9 mouse cellular contexts compared by ENCODE assay signal in the genomic region with DNA sequence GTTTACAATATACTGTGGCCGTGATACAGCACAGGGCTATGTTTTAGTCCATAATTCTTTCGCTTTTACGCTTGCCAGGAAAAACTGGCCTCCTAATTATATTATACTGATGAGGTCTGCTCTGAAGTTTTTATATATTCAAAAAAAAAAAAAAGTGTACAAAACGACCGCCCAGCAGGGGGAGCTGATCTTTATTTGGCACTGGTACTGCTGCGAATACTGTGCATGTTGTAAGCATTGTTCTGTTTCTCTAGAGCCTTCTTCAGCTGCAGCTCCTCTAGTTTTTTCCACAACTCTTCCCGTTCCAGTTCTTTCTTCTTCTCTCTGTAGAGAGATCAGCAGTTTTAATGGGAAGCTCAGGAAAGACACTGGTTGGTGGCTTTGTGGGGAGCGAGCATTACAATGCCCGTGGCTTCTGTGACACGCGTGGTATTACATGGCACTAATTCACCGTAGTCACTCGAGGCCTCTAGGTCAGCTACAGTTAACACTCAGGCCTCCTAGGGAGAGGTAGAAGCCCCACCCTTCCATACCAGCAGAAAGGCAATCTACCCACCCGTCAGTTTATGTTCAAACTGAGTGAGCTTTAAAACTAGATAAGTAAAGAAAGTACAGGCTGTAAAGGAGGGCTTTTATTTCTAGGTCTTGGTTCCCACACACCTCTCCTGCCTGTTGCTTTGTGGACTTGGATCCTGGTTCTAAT. TPM values are rescaled to one million over a fixed set of nuclear protein-coding genes. Genes with fewer than 3 reads are reported as not detected.
A peak's percentile ranks its signal among the peaks of the same experiment; 100 is the strongest.
DNase-seq lines count a peak whose midpoint lies in the region; ATAC-seq and TF ChIP-seq lines count a peak whose summit lies in the region.
"Had no signal": no experiment of that assay in that cellular context is flagged by ENCODE, and none has a peak within 500 bp of the region (broad histone marks: within the 10 kb centered on the region; RNA-seq: fewer than 3 reads in every experiment).

No protein-coding gene starts in this region.

- no peak overlapping the region for H3K9ac ChIP-seq in kidney, postnatal 0 days (ENCODE audit: low read depth, low read length)
- no peak overlapping the region for H3K9ac ChIP-seq in kidney, embryonic 16.5 days (replicated peaks; ENCODE audit: low read length)
- H3K9ac ChIP-seq in CH12.LX (ENCODE audit: insufficient read depth, low read depth), result no peak overlapping the region
- no peak overlapping the region for H3K9ac ChIP-seq in forebrain, embryonic 14.5 days (ENCODE audit: low read length)

- peaks cover 50% of the 10 kb centered on the region for H3K36me3 ChIP-seq in kidney, postnatal 0 days (ENCODE audit: insufficient read depth, low read length)
- peaks cover 30% of the 10 kb centered on the region for H3K36me3 ChIP-seq in kidney, embryonic 16.5 days (ENCODE audit: insufficient read depth, low read length)
- H3K36me3 ChIP-seq in CH12.LX (replicated peaks in 1 of 2; ENCODE audit: control insufficient read depth in 1 of 2, insufficient read depth in 1 of 2, low read length in 1 of 2), result peaks cover 67 to 84% of the 10 kb centered on the region in 2 experiments
- H3K36me3 ChIP-seq in forebrain, embryonic 14.5 days (ENCODE audit: control insufficient read depth, insufficient read depth, low read length), result peaks cover 84% of the 10 kb centered on the region

- H3K9me3 ChIP-seq in kidney, postnatal 0 days (replicated peaks; ENCODE audit: low read length), result no peaks in the 10 kb centered on the region
- no peaks in the 10 kb centered on the region for H3K9me3 ChIP-seq in kidney, embryonic 16.5 days (ENCODE audit: low read length)
- no peaks in the 10 kb centered on the region for H3K9me3 ChIP-seq in CH12.LX (replicated peaks; ENCODE audit: low read length)
- no peaks in the 10 kb centered on the region for H3K9me3 ChIP-seq in forebrain, embryonic 14.5 days (replicated peaks; ENCODE audit: control insufficient read depth, low read length)

- DNase-seq in kidney, postnatal 0 days (ENCODE audit: low spot score), result peak; percentile 84
- peak; percentile 36 for DNase-seq in CH12.LX (ENCODE audit: extremely low read depth)
- peak; percentile 36 to 55 for DNase-seq in adrenal gland, postnatal 36 days
- peak; percentile 84 for DNase-seq in forebrain, embryonic 14.5 days (ENCODE audit: low spot score)
- peak; percentile 54 to 86 for DNase-seq in kidney, postnatal 36 days

- peak; percentile 27 for TF ChIP-seq RAD21 in CH12.LX (IDR thresholded peaks at IDR 0.05; ENCODE audit: low read depth, low read length)

- no peak overlapping the region for H3K27ac ChIP-seq in kidney, postnatal 0 days
- no peak overlapping the region for H3K27ac ChIP-seq in kidney, embryonic 16.5 days (ENCODE audit: low read length)
- no peak overlapping the region for H3K27ac ChIP-seq in CH12.LX (ENCODE audit: insufficient read depth, low read depth)
- H3K27ac ChIP-seq in forebrain, embryonic 14.5 days (ENCODE audit: low read depth, low read length), result no peak overlapping the region; the same call in 1 of the 2 replicates
- H3K27ac ChIP-seq: macrophage had no signal

- no peak for ATAC-seq in kidney, postnatal 0 days (replicated peaks; ENCODE audit: low FRiP score, low read depth)
- no peak for ATAC-seq in kidney, embryonic 16.5 days (ENCODE audit: low FRiP score, low TSS enrichment)
- no peak for ATAC-seq in forebrain, embryonic 14.5 days
- ATAC-seq in megakaryocyte progenitor cell, adult 5-6 weeks (replicated peaks; ENCODE audit: poor library complexity), result 0 out of 2 replicates have a peak, but pooled peaks have one; percentile 40
- ATAC-seq in inflammation-experienced regulatory T-cells, adult 6 months, result no peak

- dilution Hi-C loops in CH12.LX (cut with MboI; ENCODE audit: extremely low pct_ligation_motif_present, extremely low pct_unique_long_range_greater_than_20kb, low sequenced_read_pairs), result no loop called here

- no peaks in the 10 kb centered on the region for H3K79me2 ChIP-seq in CH12.LX (replicated peaks; ENCODE audit: control insufficient read depth, extremely low read depth, insufficient read depth, poor library complexity, severe bottlenecking)

- peak; percentile 72 for TF ChIP-seq CTCF in kidney, postnatal 0 days (IDR thresholded peaks at IDR 0.05; ENCODE audit: low read depth)
- peak in 1 of 2 experiments; percentile 60; a peak in 2 of 4 replicates for TF ChIP-seq CTCF in CH12.LX (conservative IDR thresholded peaks at IDR 0.05 in 1 of 2, IDR thresholded peaks at IDR 0.05 in 1 of 2; ENCODE audit: low read depth in 2 of 2, low read length in 2 of 2)

- in situ Hi-C loops in CH12.LX (cut with MboI; ENCODE audit: low pct_ligation_motif_present, low pct_unique_long_range_greater_than_20kb, low sequenced_read_pairs), result no loop called here

- no peak for TF ChIP-seq POLR2A in CH12.LX (IDR thresholded peaks at IDR 0.05; ENCODE audit: low read depth, low read length)

- WGBS in kidney, postnatal 0 days, result 66% methylated on average over 14 of the region's 14 CpGs
- WGBS in kidney, embryonic 16.5 days, result 68% methylated on average over 14 of the region's 14 CpGs
- 62% methylated on average over 14 of the region's 14 CpGs for WGBS in forebrain, embryonic 14.5 days

- H3K4me1 ChIP-seq in kidney, postnatal 0 days (replicated peaks; ENCODE audit: insufficient read depth, low read length), result no peaks in the 10 kb centered on the region
- no peaks in the 10 kb centered on the region for H3K4me1 ChIP-seq in kidney, embryonic 16.5 days (ENCODE audit: insufficient read depth, low read length)
- H3K4me1 ChIP-seq in CH12.LX (ENCODE audit: control insufficient read depth in 1 of 2, insufficient read depth in 2 of 2), result peaks cover 2 to 17% of the 10 kb centered on the region in 2 experiments; a peak in 3 of 4 replicates
- no peaks in the 10 kb centered on the region for H3K4me1 ChIP-seq in forebrain, embryonic 14.5 days (ENCODE audit: control insufficient read depth, insufficient read depth, low read length)

- H3K4me3 ChIP-seq in kidney, postnatal 0 days (replicated peaks; ENCODE audit: low read depth, low read length), result no peak overlapping the region
- H3K4me3 ChIP-seq in kidney, embryonic 16.5 days (ENCODE audit: low read length), result no peak overlapping the region
- H3K4me3 ChIP-seq in CH12.LX (replicated peaks in 1 of 3; ENCODE audit: low read depth in 2 of 3, low read length in 2 of 3, poor library complexity in 1 of 3), result no peak overlapping the region
- no peak overlapping the region for H3K4me3 ChIP-seq in forebrain, embryonic 14.5 days (ENCODE audit: low read depth, low read length)

- no peak for TF ChIP-seq EP300 in CH12.LX (IDR thresholded peaks at IDR 0.05; ENCODE audit: low read length)

- no peaks in the 10 kb centered on the region for H3K27me3 ChIP-seq in kidney, postnatal 0 days (ENCODE audit: insufficient read depth, low read length)
- no peaks in the 10 kb centered on the region for H3K27me3 ChIP-seq in kidney, embryonic 16.5 days (ENCODE audit: insufficient read depth, low read length)
- H3K27me3 ChIP-seq in CH12.LX (replicated peaks), result no peaks in the 10 kb centered on the region
- H3K27me3 ChIP-seq in forebrain, embryonic 14.5 days (replicated peaks; ENCODE audit: control insufficient read depth, insufficient read depth, low read length), result no peaks in the 10 kb centered on the region

- no peak overlapping the region for H3K4me2 ChIP-seq in kidney, postnatal 0 days (ENCODE audit: low read length)
- no peak overlapping the region for H3K4me2 ChIP-seq in kidney, embryonic 16.5 days (replicated peaks; ENCODE audit: low read depth, low read length)
- no peak overlapping the region for H3K4me2 ChIP-seq in CH12.LX (ENCODE audit: insufficient read depth, low read depth, poor library complexity, severe bottlenecking)
- H3K4me2 ChIP-seq in forebrain, embryonic 14.5 days (ENCODE audit: low read length), result no peak overlapping the region

TF ChIP-seq in CH12.LX, 34 proteins besides CTCF, POLR2A, EP300 and RAD21 (continues in another document):
- TF ChIP-seq SMC3 (IDR thresholded peaks at IDR 0.05; ENCODE audit: low read depth, low read length), result peak; percentile 43

RNA-seq across cellular contexts. Expression of a gene that starts 27.2 kb away (rescaled TPM):
- 19.7 and 24.5 TPM in 2 replicates for polyA plus RNA-seq in kidney, postnatal 0 days (2015; fragmentation: Nextera tagmentation; extraction: Ambion mirVana)
- polyA plus RNA-seq in kidney, embryonic 16.5 days (2015; fragmentation: Nextera tagmentation; extraction: Ambion mirVana), result 26.4 TPM in 2 replicates
- total RNA-seq in CH12.LX (2012; rRNA removed), result 11.5 and 15.4 TPM in 2 replicates
- total RNA-seq in CH12.LX (2014; rRNA removed), result 12.2 and 13.1 TPM in 2 replicates
- polyA plus RNA-seq in CH12.LX (2012; ENCODE audit: insufficient read length, low read depth), result 16.4 and 17.0 TPM in 2 replicates
- 1 to 10 TPM; 4.7 to 6.0 TPM for total RNA-seq in adrenal gland, postnatal 36 days (2021)
- polyA plus RNA-seq in forebrain, embryonic 14.5 days (2014; fragmentation: Nextera tagmentation; extraction: Ambion mirVana), result 57.0 and 62.5 TPM in 2 replicates
- 20.8 and 23.8 TPM in 2 replicates for total RNA-seq in megakaryocyte progenitor cell, adult 5-6 weeks (2015)
- total RNA-seq in megakaryocyte progenitor cell, adult 5-6 weeks (2017), result 22.0 and 25.4 TPM in 2 replicates
- polyA plus RNA-seq in inflammation-experienced regulatory T-cells, adult 6 months (2017; shearing (Covaris generic)), result 10 to 100 TPM; 15.5 to 29.6 (median 23.7) TPM

RNA-seq across cellular contexts. Expression of a gene that starts 34.9 kb away (rescaled TPM):
- 140 and 144 TPM in 2 replicates for polyA plus RNA-seq in kidney, postnatal 0 days (2015; fragmentation: Nextera tagmentation; extraction: Ambion mirVana)
- polyA plus RNA-seq in kidney, embryonic 16.5 days (2015; fragmentation: Nextera tagmentation; extraction: Ambion mirVana), result 86.7 and 92.6 TPM in 2 replicates
- total RNA-seq in CH12.LX (2012; rRNA removed) (58.9 and 86.7 TPM in 2 replicates), CH12.LX (2014; rRNA removed) (35.7 and 43.8 TPM in 2 replicates)
- polyA plus RNA-seq in CH12.LX (2012; ENCODE audit: insufficient read length, low read depth), result 28.8 and 38.9 TPM in 2 replicates
- total RNA-seq in adrenal gland, postnatal 36 days (2021), result 100 to 1,000 TPM in 1 of 2 experiments, 10 to 100 TPM in 1; 86.6 to 103 TPM
- polyA plus RNA-seq in forebrain, embryonic 14.5 days (2014; fragmentation: Nextera tagmentation; extraction: Ambion mirVana), result 125 and 128 TPM in 2 replicates
- total RNA-seq in megakaryocyte progenitor cell, adult 5-6 weeks (2015), result 23.8 and 29.8 TPM in 2 replicates
- total RNA-seq in megakaryocyte progenitor cell, adult 5-6 weeks (2017), result 7.6 and 8.7 TPM in 2 replicates
- polyA plus RNA-seq in inflammation-experienced regulatory T-cells, adult 6 months (2017; shearing (Covaris generic)), result 1 to 10 TPM; 1.7 to 2.5 (median 1.8) TPM

RNA-seq across cellular contexts. Expression of a gene that starts 50.1 kb away (rescaled TPM):
- 32.4 and 39.8 TPM in 2 replicates for polyA plus RNA-seq in kidney, postnatal 0 days (2015; fragmentation: Nextera tagmentation; extraction: Ambion mirVana)
- 15.7 and 18.8 TPM in 2 replicates for polyA plus RNA-seq in kidney, embryonic 16.5 days (2015; fragmentation: Nextera tagmentation; extraction: Ambion mirVana)
- total RNA-seq in CH12.LX (2012; rRNA removed) (58.9 and 62.0 TPM in 2 replicates), CH12.LX (2014; rRNA removed) (96.7 and 102 TPM in 2 replicates)
- polyA plus RNA-seq in CH12.LX (2012; ENCODE audit: insufficient read length, low read depth), result 40.3 and 42.6 TPM in 2 replicates
- total RNA-seq in adrenal gland, postnatal 36 days (2021), result 100 to 1,000 TPM; 192 to 197 TPM
- 10.5 and 11.8 TPM in 2 replicates for polyA plus RNA-seq in forebrain, embryonic 14.5 days (2014; fragmentation: Nextera tagmentation; extraction: Ambion mirVana)
- 124 and 129 TPM in 2 replicates for total RNA-seq in megakaryocyte progenitor cell, adult 5-6 weeks (2015)
- 125 and 139 TPM in 2 replicates for total RNA-seq in megakaryocyte progenitor cell, adult 5-6 weeks (2017)
- polyA plus RNA-seq in inflammation-experienced regulatory T-cells, adult 6 months (2017; shearing (Covaris generic)), result 10 to 100 TPM; 33.7 to 66.6 (median 43.3) TPM
